Mouse (Mus musculus) neural tube, embryonic 10.5 days (tissue): ENCODE data around the gene Lor.

ENCODE experiments used
- DNase-seq: peaks from one replicate; pipeline ENCODE4 v3.0.0-alpha.2; 2017; ENCODE audit warnings: low spot score; ENCODE audit errors: extremely low spot score

The Lor gene

DNA sequence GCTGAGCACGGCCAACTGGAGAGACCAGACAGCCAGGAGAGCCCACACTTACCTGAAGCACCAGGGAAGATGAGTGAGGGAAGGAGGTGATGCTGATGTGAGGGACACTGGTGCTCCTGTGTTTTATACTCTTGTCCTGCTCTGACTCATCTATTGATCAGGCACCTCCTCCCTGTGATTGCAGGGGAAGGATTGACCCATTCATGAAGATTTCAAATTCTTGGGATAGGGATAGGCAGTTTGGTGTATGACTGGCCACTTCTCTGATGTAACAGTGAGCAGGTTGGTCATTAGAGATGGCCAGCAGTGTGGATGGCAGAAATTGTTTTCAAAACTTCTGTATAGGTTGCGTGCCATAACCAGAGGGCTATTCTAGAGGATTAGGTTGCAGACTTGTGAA, at the start of gene Lor:
TSS of gene Lor (minus strand) at position 101 of the 400 bp plus-strand sequence.
- DNase-seq, result no peak

DNA sequence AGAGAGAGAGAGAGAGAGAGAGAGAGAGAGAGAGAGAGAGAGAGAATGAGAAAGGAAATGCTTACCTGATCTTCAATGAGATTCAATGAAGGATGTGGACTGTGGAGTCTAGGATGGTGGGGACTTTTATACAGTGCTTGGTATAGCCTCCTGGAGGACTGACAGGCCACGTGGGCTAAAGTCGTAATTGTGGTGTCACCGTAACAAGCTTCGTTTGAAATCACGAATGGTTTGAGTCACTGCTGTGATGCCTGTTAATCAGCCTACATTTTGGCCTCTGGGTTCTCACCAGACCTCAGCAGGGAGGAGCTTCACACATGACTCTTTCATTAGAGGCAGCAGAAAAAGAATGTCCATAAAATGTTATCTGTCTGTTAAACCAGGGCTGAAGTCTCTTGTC, 40.9 kb upstream of the Lor start, which contains the start of gene Prr9:
TSS of gene Prr9 (minus strand) at position 101 of the 400 bp plus-strand sequence.
- DNase-seq, result no peak

DNA sequence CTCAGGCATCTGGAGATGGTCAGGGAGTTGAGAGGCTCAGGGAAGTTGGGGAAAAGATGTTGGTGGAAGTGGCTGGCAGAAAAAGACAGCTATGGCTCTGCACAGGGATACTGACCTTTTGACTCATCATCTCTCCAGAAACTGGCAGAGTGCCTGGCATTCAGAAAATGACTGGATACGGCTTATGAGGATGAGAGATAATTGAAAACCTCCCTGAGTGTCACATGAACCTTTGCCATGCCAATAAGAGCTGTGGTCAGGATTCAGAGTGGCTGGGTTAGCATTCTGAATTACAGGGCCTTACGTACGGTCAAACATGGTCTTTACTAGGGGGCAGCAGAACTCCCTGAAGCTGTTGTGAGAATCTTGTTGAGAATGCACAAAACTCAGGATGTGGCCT, 38.0 kb upstream of the Lor start:
- no peak for DNase-seq

DNA sequence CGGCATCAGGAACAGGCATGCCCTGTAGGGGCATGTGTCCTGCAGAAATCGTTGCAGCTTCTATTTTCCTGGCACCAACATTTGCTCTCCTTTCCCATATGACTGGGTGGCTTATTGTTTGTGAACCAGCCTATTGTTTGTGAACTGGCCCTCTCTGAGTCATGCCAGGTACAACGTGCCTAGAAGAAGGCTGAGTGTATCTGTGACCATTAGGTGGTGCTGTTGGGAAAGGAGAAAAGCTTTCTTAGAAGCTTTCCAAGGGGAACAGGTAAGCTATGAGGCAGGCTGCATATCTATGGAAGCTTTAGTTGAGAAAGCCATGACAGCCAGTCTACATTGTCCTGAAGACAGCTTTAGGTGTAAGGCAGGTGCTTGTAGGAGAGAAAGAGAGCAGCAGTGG, 35.0 kb upstream of the Lor start:
- DNase-seq, result no peak

DNA sequence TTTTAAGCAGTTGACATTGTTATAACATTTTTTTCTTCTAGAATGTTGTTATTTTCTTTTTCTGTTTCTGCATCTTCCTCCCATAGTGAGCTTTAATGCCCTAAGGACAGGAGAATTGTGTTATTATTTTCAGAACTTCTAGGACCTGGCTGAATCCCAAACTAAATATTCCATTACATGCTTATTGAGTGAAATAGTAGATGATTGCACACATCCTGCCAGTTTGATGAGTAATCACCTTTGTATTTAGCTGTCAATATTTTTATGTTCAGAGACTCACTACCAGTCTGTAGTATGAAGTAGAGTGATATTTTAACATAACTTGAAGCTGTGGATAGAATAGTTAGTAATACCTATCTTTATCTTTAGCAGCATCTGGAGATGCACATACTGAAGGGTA, 28.6 kb upstream of the Lor start:
- no peak for DNase-seq

DNA sequence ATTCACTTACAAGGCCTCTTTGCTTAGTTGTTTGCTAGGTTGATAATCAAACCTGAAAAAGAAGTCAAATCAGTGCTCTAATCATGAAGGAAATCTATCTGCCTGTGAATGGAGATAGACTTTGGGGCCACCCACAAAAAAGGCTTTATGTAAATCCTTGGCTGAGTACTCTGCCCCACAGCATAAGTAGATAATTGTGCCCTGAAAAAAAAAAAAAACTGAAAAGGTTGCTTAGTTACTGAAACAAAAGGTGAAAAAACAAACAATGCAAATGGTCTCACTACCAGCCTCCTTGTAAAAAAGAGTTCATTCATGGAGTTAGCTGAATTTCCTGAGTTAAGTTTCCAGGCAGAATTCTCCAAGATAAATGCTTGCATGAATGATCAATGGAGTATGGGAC, 27.8 kb upstream of the Lor start:
- DNase-seq, result no peak

DNA sequence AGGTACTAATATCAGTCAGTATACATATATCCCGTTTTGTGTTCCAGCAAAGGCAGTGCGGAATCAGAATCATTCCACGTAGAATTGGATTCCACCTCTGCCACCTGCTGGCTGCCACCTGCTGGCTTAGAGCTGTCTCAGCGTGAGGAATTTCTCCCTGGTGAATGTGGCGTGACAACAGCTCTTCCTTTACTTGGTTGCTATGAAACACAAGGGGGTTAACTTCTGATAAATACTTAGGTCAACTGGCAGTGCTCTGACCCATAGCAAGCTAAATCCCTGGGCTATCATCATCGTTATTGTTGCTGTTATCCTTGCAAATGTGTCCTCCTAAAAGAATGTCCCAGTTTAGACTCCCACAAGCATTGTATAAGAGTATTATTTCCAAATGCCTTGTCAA, 23.6 kb upstream of the Lor start:
- DNase-seq, result peak; percentile 22

DNA sequence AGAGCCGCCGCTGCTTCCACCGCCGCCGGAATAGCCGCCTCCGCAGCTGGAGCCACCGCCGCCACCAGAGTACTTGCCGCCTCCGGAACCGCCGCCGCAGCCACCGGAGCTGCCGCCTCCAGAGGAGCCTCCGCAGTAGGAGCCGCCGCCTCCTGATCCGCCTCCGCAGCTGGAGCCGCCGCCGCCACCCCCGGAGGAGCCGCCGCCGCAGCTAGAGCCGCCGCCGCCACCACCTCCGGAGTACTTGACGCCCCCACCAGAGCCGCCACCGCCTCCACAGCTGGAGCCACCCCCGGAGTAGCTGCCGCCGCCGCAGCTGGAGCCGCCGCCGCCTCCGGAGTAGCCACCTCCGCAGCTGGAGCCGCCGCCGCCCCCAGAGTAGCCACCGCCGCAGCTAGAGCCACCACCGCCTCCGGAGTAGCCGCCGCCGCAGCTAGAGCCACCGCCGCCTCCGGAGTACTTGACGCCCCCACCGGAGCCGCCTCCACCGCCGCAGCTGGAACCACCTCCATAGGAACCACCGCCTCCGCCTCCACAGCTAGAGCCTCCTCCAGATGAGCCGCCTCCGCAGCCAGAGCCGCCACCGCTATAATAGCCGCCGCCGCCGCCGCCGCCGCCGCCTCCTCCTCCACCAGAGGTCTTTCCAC, 1.5 kb downstream of the Lor start:
- DNase-seq, result peak; percentile 78

DNA sequence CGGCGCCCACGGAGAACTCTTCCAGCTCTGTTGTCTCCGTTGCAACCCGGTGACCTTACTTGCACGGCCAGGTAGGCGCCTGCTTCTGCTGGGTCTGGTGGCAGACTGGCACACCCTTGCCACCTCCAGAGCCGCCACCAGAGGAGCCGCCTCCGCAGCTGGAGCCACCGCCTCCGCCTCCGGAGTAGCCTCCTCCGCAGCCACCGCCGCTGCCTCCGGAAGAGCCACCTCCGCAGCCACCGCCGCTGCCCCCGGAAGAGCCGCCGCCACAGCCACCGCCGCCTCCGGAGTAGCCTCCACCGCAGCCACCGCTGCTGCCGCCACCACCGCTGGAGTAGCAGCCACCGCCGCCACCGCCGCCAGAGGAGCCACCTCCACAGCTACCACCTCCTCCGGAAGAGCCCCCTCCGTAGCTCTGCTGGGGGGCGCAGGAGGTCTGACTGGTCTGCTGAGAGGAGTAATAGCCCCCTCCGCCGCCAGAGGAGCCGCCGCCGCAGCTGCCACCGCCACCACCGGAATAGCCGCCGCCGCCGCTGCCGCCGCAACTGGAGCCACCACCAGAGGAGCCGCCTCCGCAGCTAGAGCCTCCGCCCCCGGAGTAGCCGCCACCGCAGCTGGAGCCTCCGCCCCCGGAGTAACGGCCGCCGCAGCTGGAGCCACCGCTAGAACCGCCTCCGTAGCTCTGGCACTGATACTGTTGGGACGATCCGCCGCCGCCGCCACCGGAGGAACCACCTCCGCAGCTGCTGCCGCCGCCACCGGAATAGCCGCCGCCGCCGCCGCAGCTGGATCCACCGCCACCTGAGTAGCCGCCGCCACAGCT, 2.3 kb downstream of the Lor start:
- DNase-seq, result no peak

DNA sequence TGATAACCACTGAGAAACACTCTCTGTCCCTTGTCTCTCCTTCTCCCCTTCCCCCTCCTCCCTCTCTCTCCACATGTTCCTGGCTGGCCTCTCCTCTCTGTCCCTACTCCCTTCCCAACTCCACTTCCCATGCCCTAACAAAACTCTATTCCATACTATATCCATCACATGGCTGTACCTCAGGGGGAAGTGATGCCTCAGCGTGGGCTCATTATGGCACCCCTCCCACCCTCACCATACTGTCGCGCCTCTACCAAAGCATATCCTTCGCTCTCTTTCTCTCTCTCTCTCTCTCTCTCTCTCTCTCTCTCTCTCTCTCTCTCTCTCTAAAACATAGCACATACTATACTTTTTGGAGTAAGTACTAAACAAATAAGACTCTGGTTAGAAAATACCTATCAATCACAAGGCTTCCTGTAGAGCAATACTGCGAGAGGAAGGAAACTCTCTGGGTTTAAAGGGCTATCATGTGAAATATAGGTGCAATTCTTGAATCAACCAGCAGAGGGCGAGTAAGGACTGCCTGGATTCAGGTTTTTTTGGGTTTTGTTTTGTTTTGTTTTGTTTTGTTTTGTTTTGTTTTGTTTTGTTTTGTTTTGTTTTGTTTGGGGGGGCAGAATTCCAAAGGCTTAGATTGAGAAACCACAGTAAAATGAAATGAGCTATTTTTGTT, 32.4 kb downstream of the Lor start:
- no peak for DNase-seq

DNA sequence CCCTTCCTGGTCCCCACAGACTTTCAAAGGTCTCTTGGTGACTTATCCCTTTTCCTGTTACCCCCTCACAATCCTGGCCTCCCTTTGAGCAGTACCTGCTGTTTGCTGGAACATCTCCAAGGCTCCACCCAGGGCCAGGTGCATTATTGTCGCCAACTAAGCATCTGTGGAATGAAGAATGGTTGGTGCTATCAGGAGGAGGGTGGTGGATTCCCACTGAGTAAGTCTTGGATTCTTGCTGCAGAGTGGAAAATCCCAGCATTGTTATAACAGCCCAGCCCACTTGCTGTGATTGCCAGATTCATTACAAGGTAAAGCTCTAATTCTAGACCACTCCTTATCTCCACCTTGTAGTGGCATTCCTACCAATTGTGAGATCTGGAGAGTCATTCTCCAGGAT, 49.0 kb downstream of the Lor start:
- no peak for DNase-seq

DNA sequence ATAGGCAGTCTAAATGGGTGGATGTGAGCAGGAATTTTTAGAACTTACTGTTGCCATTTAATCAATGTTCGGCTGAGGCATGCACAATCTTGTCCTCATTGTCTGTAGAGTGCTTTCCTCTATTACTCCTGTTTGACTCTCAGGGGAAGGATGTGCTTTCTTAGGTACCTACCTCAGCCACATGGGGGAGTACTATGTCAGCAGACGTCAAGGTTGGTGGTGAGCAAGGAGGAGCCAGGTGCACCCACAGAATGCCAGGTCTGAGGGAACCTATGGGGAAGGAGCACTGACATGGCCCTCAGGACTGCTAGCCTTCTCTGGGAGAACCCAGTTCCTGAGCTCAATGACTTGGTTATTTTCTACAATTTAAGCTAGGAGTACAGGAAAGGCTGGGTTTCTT, 49.7 kb downstream of the Lor start:
- DNase-seq, result no peak
